Comparison of ENCODE assay signal across 23 mouse cellular contexts in genomic region chr4:63555111-63555510, GRCm38 (mm10). TPM values are rescaled to one million over a fixed set of nuclear protein-coding genes. Genes with fewer than 3 reads are reported as not detected.
A peak's percentile ranks its signal among the peaks of the same experiment; 100 is the strongest.
DNase-seq lines count a peak whose midpoint lies in the region; ATAC-seq and TF ChIP-seq lines count a peak whose summit lies in the region.
"Had no signal": no experiment of that assay in that cellular context is flagged by ENCODE, and none has a peak within 500 bp of the region (broad histone marks: within the 10 kb centered on the region; RNA-seq: fewer than 3 reads in every experiment).

No protein-coding gene starts in this region.

- no peak overlapping the region for H3K9ac ChIP-seq in hindbrain, embryonic 12.5 days
- no peak overlapping the region for H3K9ac ChIP-seq in midbrain, embryonic 15.5 days
- H3K9ac ChIP-seq in forebrain, embryonic 16.5 days (replicated peaks; ENCODE audit: low read depth, low read length), result no peak overlapping the region
- H3K9ac ChIP-seq: embryonic facial prominence, embryonic 13.5 days; forebrain, embryonic 12.5 days; forebrain, postnatal 0 days; heart, embryonic 13.5 days; hindbrain, embryonic 13.5 days had no signal

- TF ChIP-seq CTCF in lung, adult 2 months (IDR thresholded peaks at IDR 0.05; ENCODE audit: insufficient read depth, low read length), result no peak

- no peak for DNase-seq in hindbrain, embryonic 10.5 days (ENCODE audit: low spot score)
- DNase-seq in lung, adult 18-20 months, result peak; percentile 38 to 60
- no peak for DNase-seq in lung, adult 2 months
- DNase-seq in midbrain, embryonic 10.5 days (ENCODE audit: low spot score), result no peak
- DNase-seq: adrenal gland, postnatal 25 days; cerebellum, adult 18-20 months; cerebellum, adult 9-11 months; cerebellum, postnatal 36 days; forebrain, postnatal 0 days; gastrocnemius, postnatal 25 days; heart, adult 11 months; heart, postnatal 36 days had no signal

- peak overlapping the region; percentile 62; the same call in 1 of the 2 replicates for H3K27ac ChIP-seq in hindbrain, embryonic 10.5 days
- H3K27ac ChIP-seq in hindbrain, embryonic 12.5 days, result no peak overlapping the region
- H3K27ac ChIP-seq in midbrain, embryonic 10.5 days (replicated peaks), result peak overlapping the region; percentile 50; the same call in 1 of the 2 replicates
- H3K27ac ChIP-seq in midbrain, embryonic 15.5 days, result no peak overlapping the region
- H3K27ac ChIP-seq in forebrain, embryonic 16.5 days (ENCODE audit: low read length), result no peak overlapping the region
- H3K27ac ChIP-seq: embryonic facial prominence, embryonic 13.5 days; forebrain, embryonic 12.5 days; heart, embryonic 13.5 days; hindbrain, embryonic 13.5 days had no signal

- ATAC-seq in hindbrain, embryonic 12.5 days (ENCODE audit: low FRiP score), result no peak
- ATAC-seq in midbrain, embryonic 15.5 days (replicated peaks), result no peak
- no peak for ATAC-seq in forebrain, embryonic 16.5 days
- ATAC-seq: forebrain, postnatal 0 days; Patski had no signal

- no peak overlapping the region for H3K4me3 ChIP-seq in hindbrain, embryonic 10.5 days
- H3K4me3 ChIP-seq in hindbrain, embryonic 12.5 days, result no peak overlapping the region
- no peak overlapping the region for H3K4me3 ChIP-seq in lung, adult 2 months (replicated peaks; ENCODE audit: extremely low read depth, low read depth, low read length)
- no peak overlapping the region for H3K4me3 ChIP-seq in midbrain, embryonic 10.5 days
- no peak overlapping the region for H3K4me3 ChIP-seq in midbrain, embryonic 15.5 days
- H3K4me3 ChIP-seq in forebrain, embryonic 16.5 days (replicated peaks; ENCODE audit: low read length), result no peak overlapping the region
- H3K4me3 ChIP-seq: embryonic facial prominence, embryonic 13.5 days; forebrain, embryonic 12.5 days; heart, embryonic 13.5 days; hindbrain, embryonic 13.5 days had no signal

- no peak overlapping the region for H3K4me2 ChIP-seq in hindbrain, embryonic 12.5 days (replicated peaks)
- no peak overlapping the region for H3K4me2 ChIP-seq in midbrain, embryonic 15.5 days
- no peak overlapping the region for H3K4me2 ChIP-seq in forebrain, embryonic 16.5 days (ENCODE audit: low read length)
- H3K4me2 ChIP-seq: embryonic facial prominence, embryonic 13.5 days; forebrain, embryonic 12.5 days; heart, embryonic 13.5 days; hindbrain, embryonic 13.5 days had no signal

- H3K9me3 ChIP-seq in hindbrain, embryonic 10.5 days, result no peaks in the 10 kb centered on the region
- H3K9me3 ChIP-seq in hindbrain, embryonic 12.5 days (replicated peaks), result no peaks in the 10 kb centered on the region
- H3K9me3 ChIP-seq in midbrain, embryonic 10.5 days (replicated peaks), result no peaks in the 10 kb centered on the region
- no peaks in the 10 kb centered on the region for H3K9me3 ChIP-seq in midbrain, embryonic 15.5 days
- H3K9me3 ChIP-seq in forebrain, embryonic 16.5 days (ENCODE audit: control insufficient read depth, low read length), result no peaks in the 10 kb centered on the region
- H3K9me3 ChIP-seq: embryonic facial prominence, embryonic 13.5 days; forebrain, embryonic 12.5 days; heart, embryonic 13.5 days; hindbrain, embryonic 13.5 days had no signal

- peaks cover 3% of the 10 kb centered on the region for H3K27me3 ChIP-seq in hindbrain, embryonic 10.5 days (ENCODE audit: insufficient read depth, poor library complexity, severe bottlenecking)
- 0 out of 2 replicates have a peak, but pooled peaks cover 3% of the 10 kb centered on the region for H3K27me3 ChIP-seq in hindbrain, embryonic 12.5 days
- H3K27me3 ChIP-seq in midbrain, embryonic 10.5 days (ENCODE audit: low read depth, poor library complexity, severe bottlenecking), result peaks cover 3% of the 10 kb centered on the region; the same call in 1 of the 2 replicates
- no peaks in the 10 kb centered on the region for H3K27me3 ChIP-seq in midbrain, embryonic 15.5 days (replicated peaks)
- no peaks in the 10 kb centered on the region for H3K27me3 ChIP-seq in forebrain, embryonic 16.5 days (replicated peaks; ENCODE audit: control insufficient read depth, insufficient read depth, low read length)
- H3K27me3 ChIP-seq: CH12.LX; embryonic facial prominence, embryonic 13.5 days; heart, embryonic 13.5 days; Patski had no signal

- H3K4me1 ChIP-seq in hindbrain, embryonic 10.5 days (replicated peaks), result peaks cover 64% of the 10 kb centered on the region
- peaks cover 19% of the 10 kb centered on the region for H3K4me1 ChIP-seq in hindbrain, embryonic 12.5 days
- peaks cover 12% of the 10 kb centered on the region for H3K4me1 ChIP-seq in lung, adult 2 months (ENCODE audit: control insufficient read depth, insufficient read depth, low read length)
- peaks cover 70% of the 10 kb centered on the region for H3K4me1 ChIP-seq in midbrain, embryonic 10.5 days
- H3K4me1 ChIP-seq in midbrain, embryonic 15.5 days, result peaks cover 17% of the 10 kb centered on the region
- peaks cover 11% of the 10 kb centered on the region for H3K4me1 ChIP-seq in forebrain, embryonic 16.5 days (replicated peaks; ENCODE audit: control insufficient read depth, insufficient read depth, low read length)

- WGBS in hindbrain, embryonic 10.5 days, result 93% methylated on average over 2 of the region's 2 CpGs
- 96% methylated on average over 2 of the region's 2 CpGs for WGBS in hindbrain, embryonic 12.5 days
- WGBS in lung, adult 2 months, result 80% methylated on average over 2 of the region's 2 CpGs
- 93% methylated on average over 2 of the region's 2 CpGs for WGBS in midbrain, embryonic 10.5 days
- 95% methylated on average over 2 of the region's 2 CpGs for WGBS in midbrain, embryonic 15.5 days
- 98% methylated on average over 2 of the region's 2 CpGs for WGBS in forebrain, embryonic 16.5 days

- no peak for TF ChIP-seq POLR2A in lung, adult 2 months (IDR thresholded peaks at IDR 0.05; ENCODE audit: borderline replicate concordance, extremely low read depth, low read depth, low read length)

- peaks cover 40% of the 10 kb centered on the region for H3K36me3 ChIP-seq in hindbrain, embryonic 10.5 days
- H3K36me3 ChIP-seq in hindbrain, embryonic 12.5 days, result peaks cover 27% of the 10 kb centered on the region
- peaks cover 36% of the 10 kb centered on the region for H3K36me3 ChIP-seq in midbrain, embryonic 10.5 days
- H3K36me3 ChIP-seq in midbrain, embryonic 15.5 days (replicated peaks), result peaks cover 18% of the 10 kb centered on the region
- H3K36me3 ChIP-seq in forebrain, embryonic 16.5 days (ENCODE audit: control insufficient read depth, insufficient read depth), result peaks cover 18% of the 10 kb centered on the region

RNA-seq across cellular contexts. Expression of gene Tmem268, which starts 3.5 kb away (rescaled TPM):
- polyA plus RNA-seq in hindbrain, embryonic 10.5 days (2016; fragmentation: Nextera tagmentation; extraction: Ambion mirVana), result 7.6 and 10.2 TPM in 2 replicates
- 4.1 and 5.8 TPM in 2 replicates for polyA plus RNA-seq in hindbrain, embryonic 12.5 days (2016; fragmentation: Nextera tagmentation; extraction: Ambion mirVana)
- 11.2 and 15.2 TPM in 2 replicates for polyA plus RNA-seq in lung, adult 2 months (2012; rRNA removed)
- polyA plus RNA-seq in midbrain, embryonic 10.5 days (2016; fragmentation: Nextera tagmentation; extraction: Ambion mirVana), result 9.7 and 10.0 TPM in 2 replicates
- 3.7 and 4.7 TPM in 2 replicates for polyA plus RNA-seq in midbrain, embryonic 15.5 days (2015; fragmentation: Nextera tagmentation; extraction: Ambion mirVana)
- 4.8 and 6.0 TPM in 2 replicates for polyA plus RNA-seq in forebrain, embryonic 16.5 days (2015; fragmentation: Nextera tagmentation; extraction: Ambion mirVana)

RNA-seq across cellular contexts. Expression of gene Atp6v1g1, which starts 10.5 kb away (rescaled TPM):
- polyA plus RNA-seq in hindbrain, embryonic 10.5 days (2016; fragmentation: Nextera tagmentation; extraction: Ambion mirVana), result 310 and 365 TPM in 2 replicates
- polyA plus RNA-seq in hindbrain, embryonic 12.5 days (2016; fragmentation: Nextera tagmentation; extraction: Ambion mirVana), result 365 and 374 TPM in 2 replicates
- 48.3 and 56.6 TPM in 2 replicates for polyA plus RNA-seq in lung, adult 2 months (2012; rRNA removed)
- 290 and 319 TPM in 2 replicates for polyA plus RNA-seq in midbrain, embryonic 10.5 days (2016; fragmentation: Nextera tagmentation; extraction: Ambion mirVana)
- polyA plus RNA-seq in midbrain, embryonic 15.5 days (2015; fragmentation: Nextera tagmentation; extraction: Ambion mirVana), result 409 and 410 TPM in 2 replicates
- 427 and 436 TPM in 2 replicates for polyA plus RNA-seq in forebrain, embryonic 16.5 days (2015; fragmentation: Nextera tagmentation; extraction: Ambion mirVana)

RNA-seq across cellular contexts. Expression of gene Gm11213, which starts 50.0 kb away (rescaled TPM):
- polyA plus RNA-seq in hindbrain, embryonic 10.5 days (2016; fragmentation: Nextera tagmentation; extraction: Ambion mirVana), result not detected in 2 replicates
- polyA plus RNA-seq in hindbrain, embryonic 12.5 days (2016; fragmentation: Nextera tagmentation; extraction: Ambion mirVana), result not detected in 2 replicates
- not detected in 2 replicates for polyA plus RNA-seq in lung, adult 2 months (2012; rRNA removed)
- not detected in 2 replicates for polyA plus RNA-seq in midbrain, embryonic 10.5 days (2016; fragmentation: Nextera tagmentation; extraction: Ambion mirVana)
- not detected in 2 replicates for polyA plus RNA-seq in midbrain, embryonic 15.5 days (2015; fragmentation: Nextera tagmentation; extraction: Ambion mirVana)
- polyA plus RNA-seq in forebrain, embryonic 16.5 days (2015; fragmentation: Nextera tagmentation; extraction: Ambion mirVana), result not detected in 2 replicates
- polyA plus RNA-seq: adrenal gland, adult 2 months; embryonic facial prominence, embryonic 13.5 days; forebrain, embryonic 12.5 days; forebrain, postnatal 0 days; heart, embryonic 13.5 days; heart, postnatal 0 days; hindbrain, embryonic 13.5 days; Patski had no signal

RNA-seq across cellular contexts. Expression of gene Whrn, which starts 59.3 kb away (rescaled TPM):
- 6.6 and 6.9 TPM in 2 replicates for polyA plus RNA-seq in hindbrain, embryonic 10.5 days (2016; fragmentation: Nextera tagmentation; extraction: Ambion mirVana)
- polyA plus RNA-seq in hindbrain, embryonic 12.5 days (2016; fragmentation: Nextera tagmentation; extraction: Ambion mirVana), result 10.6 and 10.8 TPM in 2 replicates
- 6.4 and 7.8 TPM in 2 replicates for polyA plus RNA-seq in lung, adult 2 months (2012; rRNA removed)
- polyA plus RNA-seq in midbrain, embryonic 10.5 days (2016; fragmentation: Nextera tagmentation; extraction: Ambion mirVana), result 8.6 and 8.8 TPM in 2 replicates
- polyA plus RNA-seq in midbrain, embryonic 15.5 days (2015; fragmentation: Nextera tagmentation; extraction: Ambion mirVana), result 6.5 and 7.5 TPM in 2 replicates
- polyA plus RNA-seq in forebrain, embryonic 16.5 days (2015; fragmentation: Nextera tagmentation; extraction: Ambion mirVana), result 5.1 and 6.4 TPM in 2 replicates

Comparison
In these comparisons a context has a peak if more than half of its experiments do, and no peak if none do; other contexts are left out.
1. DNase-seq: peak in lung, adult 18-20 months (2 of 2); none in hindbrain, embryonic 10.5 days (single experiment), lung, adult 2 months (single experiment) and midbrain, embryonic 10.5 days (single experiment).
2. H3K27ac ChIP-seq: peak in hindbrain, embryonic 10.5 days (single experiment) and midbrain, embryonic 10.5 days (single experiment); none in hindbrain, embryonic 12.5 days (single experiment), midbrain, embryonic 15.5 days (single experiment) and forebrain, embryonic 16.5 days (single experiment).